Mouse (Mus musculus): ENCODE measurements around the gene Aldh1l1. TPM values are rescaled to one million over a fixed set of nuclear protein-coding genes. Genes with fewer than 3 reads are reported as not detected.

Aldh1l1 gene
- polyA plus RNA-seq, 1 experiment, result not detected

- TF ChIP-seq GATA1 (IDR thresholded peaks at IDR 0.05; ENCODE audit: low read length), result peak; percentile 79
Measured at GRCm38 (mm10) chr6:90622758-90623455, 136.7 kb downstream of the Aldh1l1 start.

DNA sequence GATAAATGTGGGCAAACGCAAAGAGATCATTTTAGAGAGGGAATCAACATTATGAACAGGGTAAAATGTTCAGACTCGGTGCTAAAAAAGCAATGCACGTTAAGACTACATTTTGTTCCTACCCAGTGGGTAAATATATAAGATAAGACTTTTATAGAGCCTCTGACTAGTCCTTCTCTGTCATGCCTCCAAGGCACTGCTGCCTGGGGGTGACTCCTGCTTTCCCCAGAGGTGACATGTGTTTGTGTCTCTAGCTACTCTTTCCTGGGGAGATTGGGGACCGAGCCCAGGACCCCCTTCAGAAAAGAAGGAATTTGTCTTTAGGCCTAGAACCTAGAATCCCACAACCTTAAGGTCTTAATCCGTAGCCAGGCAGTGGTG is 137.2 kb downstream of the Aldh1l1 start:
- TF ChIP-seq GATA1 (IDR thresholded peaks at IDR 0.05; ENCODE audit: low read length), result no peak

GRCm38 (mm10) chr6:90624184-90624583 is 138.0 kb downstream of the Aldh1l1 start:
- no peak for TF ChIP-seq GATA1 (IDR thresholded peaks at IDR 0.05; ENCODE audit: low read length)

DNA sequence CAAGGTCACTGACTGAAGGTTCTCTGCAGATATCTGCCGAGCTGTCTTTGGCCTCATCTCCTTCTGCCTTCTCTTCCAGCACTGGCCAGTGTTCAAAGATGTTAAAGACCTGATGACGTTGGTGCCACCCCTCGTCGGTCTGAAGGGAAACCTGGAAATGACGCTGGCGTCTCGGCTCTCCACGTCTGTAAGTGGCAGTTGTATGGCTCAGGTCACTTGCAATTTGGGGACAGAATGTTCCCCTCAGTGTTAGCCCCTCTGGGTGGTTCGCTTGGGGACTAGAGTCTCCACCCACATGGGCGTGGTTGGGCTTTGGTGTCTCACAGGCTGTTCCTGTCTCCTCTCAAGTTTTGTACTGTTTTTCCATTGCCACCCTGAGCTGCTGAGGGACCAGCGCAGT is 138.5 kb downstream of the Aldh1l1 start:
- TF ChIP-seq GATA1 (IDR thresholded peaks at IDR 0.05; ENCODE audit: low read length), result no peak

DNA sequence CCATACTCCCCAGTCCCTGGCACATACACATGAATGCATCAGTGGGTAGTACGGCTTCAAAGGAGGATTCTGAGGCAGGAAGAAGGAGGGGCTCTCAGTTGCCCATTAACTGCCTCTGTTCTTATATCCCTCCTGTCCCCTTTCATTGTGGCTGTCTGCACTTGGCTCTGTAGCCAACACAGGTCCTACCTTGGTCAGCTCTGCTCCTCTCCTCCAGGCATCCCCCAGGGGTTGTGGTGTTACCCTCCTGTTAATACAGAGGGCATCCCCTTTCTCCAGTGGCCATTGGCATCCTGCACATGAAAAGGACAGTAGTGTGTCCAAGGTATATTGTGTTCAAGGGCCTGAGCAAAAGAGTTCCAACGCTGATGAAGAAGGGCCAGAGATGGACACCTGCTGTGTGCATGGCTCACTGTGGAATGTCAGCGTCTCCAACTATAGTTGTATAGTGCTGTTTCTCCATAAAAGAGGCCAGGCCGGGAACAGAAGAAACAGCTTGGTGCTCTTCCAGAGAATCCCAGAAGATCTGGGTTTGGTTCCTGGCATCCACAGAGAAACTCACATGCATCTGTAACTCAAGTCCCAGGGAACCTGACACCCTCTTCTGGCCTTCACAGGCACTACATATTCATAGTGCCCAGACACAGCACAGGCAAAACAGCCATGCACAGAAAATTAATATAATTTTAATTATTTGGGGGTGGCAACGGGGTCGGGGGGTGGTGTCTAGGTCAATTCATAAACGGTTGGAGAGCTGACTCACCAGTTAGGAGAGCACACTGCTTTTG is 139.2 kb downstream of the Aldh1l1 start:
- no peak for TF ChIP-seq GATA1 (IDR thresholded peaks at IDR 0.05; ENCODE audit: low read length)

GRCm38 (mm10) chr6:90627556-90627955 is 141.3 kb downstream of the Aldh1l1 start:
- no peak for TF ChIP-seq GATA1 (IDR thresholded peaks at IDR 0.05; ENCODE audit: low read length)

- no peak for TF ChIP-seq GATA1 (IDR thresholded peaks at IDR 0.05; ENCODE audit: low read length)
Measured at GRCm38 (mm10) chr6:90629506-90629905, 143.3 kb downstream of the Aldh1l1 start.

DNA sequence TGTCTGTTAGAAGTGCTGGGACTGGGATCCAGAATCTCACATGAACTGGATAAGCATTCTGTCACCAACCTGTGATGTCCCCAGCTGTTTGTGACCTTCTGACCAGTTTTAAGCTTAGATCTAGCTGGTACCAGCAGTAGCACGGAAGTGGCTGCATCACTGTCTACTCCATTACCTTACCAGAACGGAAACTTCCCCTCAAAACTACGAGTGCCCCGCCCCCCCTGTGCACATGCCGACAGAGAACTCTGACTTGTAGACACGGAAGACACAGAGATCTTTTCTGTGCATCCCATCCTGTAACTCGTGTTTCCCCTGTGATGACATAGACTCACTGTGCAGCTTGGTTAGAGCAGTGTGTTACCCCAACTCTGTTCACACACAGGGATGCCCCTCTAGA is 144.2 kb downstream of the Aldh1l1 start:
- no peak for TF ChIP-seq GATA1 (IDR thresholded peaks at IDR 0.05; ENCODE audit: low read length)

GRCm38 (mm10) chr6:90635081-90635480 is 148.9 kb downstream of the Aldh1l1 start:
- TF ChIP-seq GATA1 (IDR thresholded peaks at IDR 0.05; ENCODE audit: low read length), result no peak

GRCm38 (mm10) chr6:90635611-90636010 is 149.4 kb downstream of the Aldh1l1 start:
- no peak for TF ChIP-seq GATA1 (IDR thresholded peaks at IDR 0.05; ENCODE audit: low read length)

- TF ChIP-seq GATA1 (IDR thresholded peaks at IDR 0.05; ENCODE audit: low read length), result no peak
Measured at GRCm38 (mm10) chr6:90643057-90643456, 156.8 kb downstream of the Aldh1l1 start.

DNA sequence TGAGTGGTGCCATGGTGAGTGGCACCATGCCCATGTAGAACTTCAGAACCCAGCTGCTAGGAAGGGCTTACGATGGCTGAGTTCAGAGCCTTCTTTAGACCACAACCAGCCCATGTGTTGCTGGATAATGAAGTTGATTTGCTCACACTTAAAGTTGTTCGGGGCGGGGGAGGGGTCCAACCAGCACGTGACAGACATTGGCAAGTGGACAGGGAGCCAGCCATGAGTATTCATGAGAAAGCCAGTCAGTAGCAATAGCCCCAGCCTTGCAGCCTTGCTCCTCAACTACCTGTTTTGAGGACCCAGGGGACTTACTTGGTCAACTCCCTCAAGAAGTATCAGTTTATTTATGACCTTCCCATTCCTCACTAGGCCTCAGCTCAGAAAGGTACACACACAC is 158.7 kb downstream of the Aldh1l1 start:
- no peak for TF ChIP-seq GATA1 (IDR thresholded peaks at IDR 0.05; ENCODE audit: low read length)

GRCm38 (mm10) chr6:90648391-90648790 is 162.2 kb downstream of the Aldh1l1 start:
- no peak for TF ChIP-seq GATA1 (IDR thresholded peaks at IDR 0.05; ENCODE audit: low read length)

- no peak for TF ChIP-seq GATA1 (IDR thresholded peaks at IDR 0.05; ENCODE audit: low read length)
Measured at GRCm38 (mm10) chr6:90649279-90649678, 163.1 kb downstream of the Aldh1l1 start.

Other genes with a start within 250 kb of the Aldh1l1 start
- gene Vmn1r54, start 240.1 kb upstream of the Aldh1l1 start, polyA plus RNA-seq (2012), result not detected in 2 replicates
- gene BC048671, start 185.2 kb upstream of the Aldh1l1 start, polyA plus RNA-seq (2012), result not detected in 2 replicates
- not detected in 2 replicates for gene Chst13, start 161.2 kb upstream of the Aldh1l1 start, polyA plus RNA-seq (2012)
- not detected in 2 replicates for gene Uroc1, start 153.1 kb upstream of the Aldh1l1 start, polyA plus RNA-seq (2012)
- gene Zxdc, start 116.9 kb upstream of the Aldh1l1 start, polyA plus RNA-seq (2012), result 32.7 and 32.8 TPM in 2 replicates
- not detected in 2 replicates for gene Cfap100, start 57.6 kb upstream of the Aldh1l1 start, polyA plus RNA-seq (2012)
- gene Klf15, start 23.9 kb upstream of the Aldh1l1 start, polyA plus RNA-seq (2012), result 0.03 TPM in 1 of 2 replicates, not detected in the other
- 55.8 and 76.1 TPM in 2 replicates for gene Slc41a3, start 118.3 kb downstream of the Aldh1l1 start, polyA plus RNA-seq (2012)